In genomic region chr19:31369116-31369515, GRCm38 (mm10) we compare ENCODE assay signal across 26 mouse cellular contexts.
DNase-seq lines count a peak whose midpoint lies in the region; ATAC-seq lines count a peak whose summit lies in the region.
"Had no signal": no experiment of that assay in that cellular context is flagged by ENCODE, and none has a peak within 500 bp of the region (broad histone marks: within the 10 kb centered on the region; RNA-seq: fewer than 3 reads in every experiment).

No protein-coding gene starts in this region.

- 71% methylated on average over 1 of the region's 1 CpGs for WGBS in lung, embryonic 16.5 days

- no peaks in the 10 kb centered on the region for H3K27me3 ChIP-seq in lung, embryonic 16.5 days (ENCODE audit: control insufficient read depth, insufficient read depth, low read depth, low read length)
- H3K27me3 ChIP-seq: CH12.LX; embryonic facial prominence, embryonic 12.5 days; embryonic facial prominence, embryonic 15.5 days; hindbrain, embryonic 12.5 days had no signal

- H3K36me3 ChIP-seq in lung, embryonic 16.5 days (ENCODE audit: control insufficient read depth, insufficient read depth, low read length), result no peaks in the 10 kb centered on the region
- H3K36me3 ChIP-seq: embryonic facial prominence, embryonic 12.5 days; embryonic facial prominence, embryonic 15.5 days; G1E; hindbrain, embryonic 12.5 days had no signal

- DNase-seq in kidney, adult 18-20 months, result peak; percentile 20
- DNase-seq in kidney, postnatal 10 days, result no peak
- DNase-seq in kidney, adult 9 months, result peak; percentile 49
- DNase-seq in kidney, postnatal 14 days, result no peak
- DNase-seq in lung, postnatal 4 days, result no peak
- no peak for DNase-seq in layer of hippocampus, postnatal 14 days (ENCODE audit: low spot score in 2 of 2)
- DNase-seq: adrenal gland, adult 2 months; adrenal gland, postnatal 14 days; B cell, adult 2 months; cerebellum, adult 11 months; cerebellum, adult 2 months; cerebellum, adult 9-11 months; cerebellum, postnatal 25 days; forebrain, postnatal 0 days; gastrocnemius, adult 2 months; gastrocnemius, postnatal 14 days; heart, adult 11 months had no signal

- H3K4me1 ChIP-seq in lung, embryonic 16.5 days (replicated peaks; ENCODE audit: control insufficient read depth, insufficient read depth, low read length), result no peaks in the 10 kb centered on the region; the same call in 1 of the 2 replicates
- H3K4me1 ChIP-seq: embryonic facial prominence, embryonic 12.5 days; embryonic facial prominence, embryonic 15.5 days; hindbrain, embryonic 12.5 days had no signal

- H3K9me3 ChIP-seq in lung, embryonic 16.5 days (ENCODE audit: control insufficient read depth, low read length), result no peaks in the 10 kb centered on the region; the same call in 1 of the 2 replicates
- H3K9me3 ChIP-seq: embryonic facial prominence, embryonic 12.5 days; embryonic facial prominence, embryonic 15.5 days; hindbrain, embryonic 12.5 days had no signal

- no peak overlapping the region for H3K4me2 ChIP-seq in lung, embryonic 16.5 days (ENCODE audit: low read depth, low read length)
- H3K4me2 ChIP-seq: embryonic facial prominence, embryonic 12.5 days; embryonic facial prominence, embryonic 15.5 days; heart, embryonic 11.5 days; hindbrain, embryonic 12.5 days had no signal

- no peak overlapping the region for H3K9ac ChIP-seq in lung, embryonic 16.5 days (ENCODE audit: low read length)
- H3K9ac ChIP-seq: embryonic facial prominence, embryonic 12.5 days; embryonic facial prominence, embryonic 15.5 days; forebrain, postnatal 0 days; hindbrain, embryonic 12.5 days had no signal

- peak overlapping the region; percentile 31; the same call in 1 of the 2 replicates for H3K27ac ChIP-seq in lung, embryonic 16.5 days (ENCODE audit: low read length)
- H3K27ac ChIP-seq: embryonic facial prominence, embryonic 12.5 days; embryonic facial prominence, embryonic 15.5 days; gastrocnemius, adult 2 months; hindbrain, embryonic 12.5 days had no signal

- no peak overlapping the region for H3K4me3 ChIP-seq in lung, embryonic 16.5 days (ENCODE audit: low read length)
- H3K4me3 ChIP-seq: embryonic facial prominence, embryonic 12.5 days; embryonic facial prominence, embryonic 15.5 days; gastrocnemius, adult 2 months; hindbrain, embryonic 12.5 days had no signal

- ATAC-seq in lung, embryonic 16.5 days (ENCODE audit: low read depth), result no peak
- ATAC-seq: forebrain, embryonic 14.5 days; forebrain, postnatal 0 days; Patski had no signal

Comparison
In these comparisons a context has a peak if more than half of its experiments do, and no peak if none do; other contexts are left out.
1. DNase-seq: peak in kidney, adult 18-20 months (single experiment) and kidney, adult 9 months (single experiment); none in kidney, postnatal 10 days (single experiment), kidney, postnatal 14 days (single experiment), lung, postnatal 4 days (0 of 2) and layer of hippocampus, postnatal 14 days (0 of 2).